Mouse (Mus musculus): ENCODE data around the gene Rora.

DNA sequence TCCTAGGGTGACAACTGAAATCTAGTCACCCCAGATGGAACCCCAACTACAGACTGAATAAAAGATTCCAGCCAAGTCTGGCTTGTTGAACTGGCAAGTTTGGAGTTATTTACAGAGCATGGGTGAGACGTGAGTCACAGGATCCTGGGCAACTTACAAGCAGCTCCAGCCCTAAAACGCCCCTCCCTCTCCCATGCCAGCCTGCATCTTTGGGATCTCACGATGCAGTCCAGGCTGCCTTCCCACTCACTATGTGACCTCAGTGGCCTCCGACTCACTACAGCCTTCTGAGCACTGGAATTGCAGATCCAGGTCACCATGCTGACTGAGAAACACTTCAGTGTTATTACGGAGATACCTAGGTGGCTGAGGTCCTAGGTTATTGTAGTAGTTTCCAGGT, 129.0 kb downstream of the Rora start:
- TF ChIP-seq CTCF (IDR thresholded peaks at IDR 0.05; ENCODE audit: extremely low read depth, insufficient read length, insufficient replicate concordance, low read depth, low read length) (no peak), POLR2A (IDR thresholded peaks at IDR 0.05; ENCODE audit: low read depth, low read length) (no peak)
